Mouse (Mus musculus) embryonic facial prominence, embryonic 14.5 days (tissue): ENCODE data around the gene Hsd11b2. TPM values are rescaled to one million over a fixed set of nuclear protein-coding genes. Genes with fewer than 3 reads are reported as not detected.
A peak's percentile ranks its signal among the peaks of the same experiment; 100 is the strongest.

Source experiments
- ATAC-seq: fragments of 200-750 bp; cut with Nextera tagmentation; 2 replicates; pipeline ENCODE4 v1.8.0; 2017; ENCODE audit warnings: low read depth, moderate number of reproducible peaks, moderate TSS enrichment
- DNase-seq: peaks from one replicate; pipeline ENCODE4 v3.0.0-alpha.2; 2015; ENCODE audit warnings: low spot score
- H3K27ac ChIP-seq: fragments of 300-500 bp; sonication (generic); replicated peaks from 2 replicates; pipeline ENCODE4 v1.5.1; 2014; ENCODE audit warnings: low read depth, mild to moderate bottlenecking, low read length, moderate library complexity
- H3K27me3 ChIP-seq: fragments of 300-500 bp; sonication (generic); replicated peaks from 2 replicates; pipeline ENCODE4 v1.6.1; 2014; ENCODE audit warnings: low read length; ENCODE audit not compliant: control insufficient read depth, insufficient read depth
- H3K36me3 ChIP-seq: fragments of 300-500 bp; sonication (generic); 2 replicates; pipeline ENCODE4 v1.6.1; 2014; ENCODE audit warnings: low read length, mixed read lengths; ENCODE audit not compliant: control insufficient read depth, insufficient read depth
- H3K4me1 ChIP-seq: fragments of 300-500 bp; sonication (generic); 2 replicates; pipeline ENCODE4 v1.6.1; 2014; ENCODE audit warnings: antibody characterized with exemption, low read length; ENCODE audit not compliant: control insufficient read depth, insufficient read depth
- H3K4me2 ChIP-seq: fragments of 300-500 bp; sonication (generic); 2 replicates; pipeline ENCODE4 v1.6.1; 2014; ENCODE audit warnings: low read depth, mild to moderate bottlenecking, low read length, moderate library complexity, mixed read lengths
- H3K4me3 ChIP-seq: fragments of 300-500 bp; sonication (generic); 2 replicates; pipeline ENCODE4 v1.5.1; 2014; ENCODE audit warnings: low read depth, mild to moderate bottlenecking, low read length
- H3K9ac ChIP-seq: fragments of 300-500 bp; sonication (generic); 2 replicates; pipeline ENCODE4 v1.6.1; 2014; ENCODE audit warnings: low read depth, mild to moderate bottlenecking, low read length, moderate library complexity, mixed read lengths
- H3K9me3 ChIP-seq: fragments of 300-500 bp; sonication (generic); 2 replicates; pipeline ENCODE4 v1.6.1; 2016; ENCODE audit warnings: low read length; ENCODE audit not compliant: control insufficient read depth
- whole genome bisulfite sequencing: fragments of 180-500 bp; shearing (Covaris S2); extraction: QIAGEN DNeasy Blood & Tissue Kit; methylation state at CpG from one replicate; pipeline ENCODE4 v1.1.7; 2014; 5-methylcytosine and 5-hydroxymethylcytosine counted together
- polyA plus RNA-seq: library from polyadenylated mRNA; unstranded; fragments of >200 nt; fragmentation: Nextera tagmentation; extraction: Ambion mirVana; gene quantifications from 2 replicates; pipeline ENCODE4 v1.2.1, GENCODE M21; 2014

Gene Hsd11b2
- polyA plus RNA-seq, 1 experiment from 2014 or later, result 1.1 TPM

GRCm38 (mm10) chr8:105537011-105537677 is 18.6 kb downstream of the Hsd11b2 start:
- Histone ChIP-seq H3K4me3 (no peak overlapping the region), H3K27me3 (no peaks in the 10 kb centered on the region), H3K9me3 (no peaks in the 10 kb centered on the region), H3K27ac (no peak overlapping the region), H3K9ac (no peak overlapping the region), H3K4me2 (no peak overlapping the region), H3K4me1 (peaks cover 3% of the 10 kb centered on the region; the same call in 1 of the 2 replicates), H3K36me3 (peaks cover 49% of the 10 kb centered on the region)
- WGBS, result 90% methylated on average over 6 of the region's 6 CpGs
- DNase-seq, result no peak
- no peak for ATAC-seq

- Histone ChIP-seq H3K9ac (no peak overlapping the region), H3K27ac (no peak overlapping the region), H3K4me2 (no peak overlapping the region), H3K4me1 (no peaks in the 10 kb centered on the region), H3K4me3 (no peak overlapping the region), H3K27me3 (no peaks in the 10 kb centered on the region), H3K36me3 (peaks cover 49% of the 10 kb centered on the region), H3K9me3 (no peaks in the 10 kb centered on the region)
- WGBS, result 87% methylated on average over 4 of the region's 4 CpGs
- ATAC-seq (no peak), DNase-seq (no peak)
These were observed 20.4 kb downstream of the Hsd11b2 start for GRCm38 (mm10) chr8:105538940-105539339.

- WGBS, result 81% methylated on average over 3 of the region's 3 CpGs
- no peaks in the 10 kb centered on the region for H3K9me3 ChIP-seq
- H3K27ac ChIP-seq, result no peak overlapping the region
- no peak overlapping the region for H3K9ac ChIP-seq
- DNase-seq (no peak), ATAC-seq (no peak)
- 0 out of 2 replicates have a peak, but pooled peaks cover 13% of the 10 kb centered on the region for H3K4me1 ChIP-seq
- no peak overlapping the region for H3K4me3 ChIP-seq
- H3K27me3 ChIP-seq, result no peaks in the 10 kb centered on the region
- H3K4me2 ChIP-seq, result no peak overlapping the region
- H3K36me3 ChIP-seq, result peaks cover 32% of the 10 kb centered on the region
These were observed 23.6 kb downstream of the Hsd11b2 start for GRCm38 (mm10) chr8:105542032-105542656.

GRCm38 (mm10) chr8:105542808-105543207 is 24.3 kb downstream of the Hsd11b2 start:
- WGBS, result 96% methylated on average over 2 of the region's 2 CpGs
- Histone ChIP-seq H3K9ac (no peak overlapping the region), H3K27ac (no peak overlapping the region), H3K36me3 (peaks cover 26% of the 10 kb centered on the region), H3K27me3 (no peaks in the 10 kb centered on the region), H3K4me3 (no peak overlapping the region), H3K9me3 (no peaks in the 10 kb centered on the region), H3K4me1 (0 out of 2 replicates have a peak, but pooled peaks cover 14% of the 10 kb centered on the region), H3K4me2 (no peak overlapping the region)
- ATAC-seq (no peak), DNase-seq (no peak)

GRCm38 (mm10) chr8:105543703-105544102 is 25.1 kb downstream of the Hsd11b2 start:
- Histone ChIP-seq H3K9me3 (no peaks in the 10 kb centered on the region), H3K4me1 (0 out of 2 replicates have a peak, but pooled peaks cover 14% of the 10 kb centered on the region), H3K27me3 (no peaks in the 10 kb centered on the region), H3K9ac (no peak overlapping the region), H3K27ac (no peak overlapping the region), H3K36me3 (peaks cover 17% of the 10 kb centered on the region), H3K4me3 (no peak overlapping the region), H3K4me2 (no peak overlapping the region)
- 40% methylated on average over 1 of the region's 1 CpGs for WGBS
- DNase-seq (no peak), ATAC-seq (no peak)

GRCm38 (mm10) chr8:105544544-105545205 is 26.1 kb downstream of the Hsd11b2 start:
- H3K9ac ChIP-seq, result no peak overlapping the region

GRCm38 (mm10) chr8:105545249-105545648 is 26.7 kb downstream of the Hsd11b2 start:
- H3K27ac ChIP-seq, result no peak overlapping the region
- DNase-seq, result no peak

More at GRCm38 (mm10) chr8:105544544-105545205, 26.1 kb downstream of the Hsd11b2 start:
- Histone ChIP-seq H3K9me3 (no peaks in the 10 kb centered on the region), H3K4me3 (no peak overlapping the region), H3K27me3 (no peaks in the 10 kb centered on the region), H3K27ac (no peak overlapping the region; the same call in 1 of the 2 replicates), H3K4me1 (0 out of 2 replicates have a peak, but pooled peaks cover 14% of the 10 kb centered on the region), H3K36me3 (peaks cover 8% of the 10 kb centered on the region), H3K4me2 (no peak overlapping the region)
- 38% methylated on average over 7 of the region's 7 CpGs for WGBS
- ATAC-seq (no peak), DNase-seq (peak; percentile 28)

GRCm38 (mm10) chr8:105546384-105547350 is 28.1 kb downstream of the Hsd11b2 start:
- WGBS, result 49% methylated on average over 6 of the region's 6 CpGs
- H3K27me3 ChIP-seq, result no peaks in the 10 kb centered on the region
- H3K9me3 ChIP-seq, result no peaks in the 10 kb centered on the region
- H3K9ac ChIP-seq, result no peak overlapping the region
- no peak for ATAC-seq
- 0 out of 2 replicates have a peak, but pooled peaks cover 14% of the 10 kb centered on the region for H3K4me1 ChIP-seq
- H3K27ac ChIP-seq, result no peak overlapping the region
- no peak overlapping the region for H3K4me3 ChIP-seq
- H3K36me3 ChIP-seq, result peaks cover 4% of the 10 kb centered on the region
- DNase-seq, result no peak
- no peak overlapping the region for H3K4me2 ChIP-seq

More at GRCm38 (mm10) chr8:105545249-105545648, 26.7 kb downstream of the Hsd11b2 start:
- 64% methylated on average over 3 of the region's 3 CpGs for WGBS
- no peak for ATAC-seq
- no peak overlapping the region for H3K4me2 ChIP-seq
- H3K4me1 ChIP-seq, result 0 out of 2 replicates have a peak, but pooled peaks cover 14% of the 10 kb centered on the region
- H3K4me3 ChIP-seq, result no peak overlapping the region
- H3K9ac ChIP-seq, result no peak overlapping the region
- H3K36me3 ChIP-seq, result peaks cover 8% of the 10 kb centered on the region
- H3K27me3 ChIP-seq, result no peaks in the 10 kb centered on the region
- H3K9me3 ChIP-seq, result no peaks in the 10 kb centered on the region
